Mouse (Mus musculus): ENCODE data around the gene Gtpbp1.
A peak's percentile ranks its signal among the peaks of the same experiment; 100 is the strongest.

Gene Gtpbp1

GRCm38 (mm10) chr15:79755977-79756625 lies 65.5 kb downstream of the Gtpbp1 start:
- DNase-seq, result peak; percentile 62

GRCm38 (mm10) chr15:79757118-79757517 lies 66.5 kb downstream of the Gtpbp1 start:
- no peak for DNase-seq

GRCm38 (mm10) chr15:79760956-79761355 lies 70.3 kb downstream of the Gtpbp1 start:
- DNase-seq, result peak; percentile 61

GRCm38 (mm10) chr15:79763001-79763400 lies 72.4 kb downstream of the Gtpbp1 start:
- no peak for DNase-seq

GRCm38 (mm10) chr15:79763601-79764246 lies 73.1 kb downstream of the Gtpbp1 start:
- no peak for DNase-seq

GRCm38 (mm10) chr15:79764539-79765267 lies 74.1 kb downstream of the Gtpbp1 start:
- DNase-seq, result peak; percentile 68

- no peak for DNase-seq
Observed at GRCm38 (mm10) chr15:79765361-79765760, 74.7 kb downstream of the Gtpbp1 start.

- no peak for DNase-seq
Observed at GRCm38 (mm10) chr15:79766168-79766567, 75.5 kb downstream of the Gtpbp1 start.

GRCm38 (mm10) chr15:79766586-79767071 lies 76.0 kb downstream of the Gtpbp1 start:
- DNase-seq, result peak; percentile 72

GRCm38 (mm10) chr15:79767327-79767961 lies 76.8 kb downstream of the Gtpbp1 start:
- DNase-seq, result no peak

GRCm38 (mm10) chr15:79768302-79768701 lies 77.7 kb downstream of the Gtpbp1 start:
- DNase-seq, result no peak

- DNase-seq, result no peak
Observed at GRCm38 (mm10) chr15:79770629-79771240, 80.1 kb downstream of the Gtpbp1 start.
